Mouse (Mus musculus) G1E (cell line): ENCODE results near the gene Tpra1. TPM values are rescaled to one million over a fixed set of nuclear protein-coding genes. Genes with fewer than 3 reads are reported as not detected.

Source experiments
- ATAC-seq: 2 replicates; pipeline ENCODE4 v1.8.0; 2016; ENCODE audit warnings: mild to moderate bottlenecking; ENCODE audit not compliant: insufficient number of reproducible peaks, poor library complexity, low FRiP score, severe bottlenecking; ENCODE audit errors: extremely low read depth
- DNase-seq: peaks from one replicate; pipeline ENCODE4 v3.0.0; 2012; ENCODE audit warnings: low spot score
- H3K27me3 ChIP-seq: 2 replicates; pipeline ENCODE4 v1.6.1; 2012; ENCODE audit warnings: mild to moderate bottlenecking, low read length, inconsistent platforms; ENCODE audit not compliant: insufficient read depth
- H3K36me3 ChIP-seq: replicated peaks from 2 replicates; pipeline ENCODE3; 2012; ENCODE audit warnings: mild to moderate bottlenecking, inconsistent platforms
- H3K4me1 ChIP-seq: 2 replicates; pipeline ENCODE4 v1.6.1; 2012; ENCODE audit warnings: low read depth, low read length, inconsistent platforms, mixed read lengths; ENCODE audit not compliant: insufficient read depth
- H3K4me3 ChIP-seq: 2 replicates; pipeline ENCODE4 v1.5.1; 2012; ENCODE audit warnings: low read depth, mild to moderate bottlenecking, inconsistent platforms, low read length, moderate library complexity, mixed read lengths
- H3K9me3 ChIP-seq: replicated peaks from 2 replicates; pipeline ENCODE4 v1.6.1; 2012; ENCODE audit warnings: inconsistent platforms
- CTCF ChIP-seq: IDR thresholded peaks from 2 replicates; pipeline ENCODE4 v1.5.1; 2012; ENCODE audit warnings: low read depth, low read length, inconsistent platforms, mixed read lengths
- GATA1 ChIP-seq: IDR thresholded peaks from 2 replicates; pipeline ENCODE4 v1.6.1; 2012; ENCODE audit warnings: borderline replicate concordance, low read length, inconsistent platforms, mixed read lengths
- GATA2 ChIP-seq: IDR thresholded peaks from 2 replicates; pipeline ENCODE4 v1.6.1; 2012; ENCODE audit warnings: low read depth, low read length, inconsistent platforms, borderline replicate concordance
- POLR2AphosphoS5 ChIP-seq: IDR thresholded peaks from 2 replicates; pipeline ENCODE4 v1.6.1; 2012; ENCODE audit warnings: low read depth, low read length, inconsistent platforms; ENCODE audit not compliant: insufficient replicate concordance
- TAL1 ChIP-seq: conservative IDR thresholded peaks from 2 replicates; pipeline ENCODE4 v1.6.1; 2012; ENCODE audit warnings: low read depth, low read length, inconsistent platforms, mixed read lengths
- polyA plus RNA-seq: library from polyadenylated mRNA; stranded (reverse); fragments of >175 nt; gene quantifications from 2 replicates; pipeline ENCODE4 v1.2.3, GENCODE M21; 2012
- total RNA-seq, 2 experiments: library from RNA; stranded (forward) in 1 of 2; stranded (reverse) in 1 of 2; fragments of 200-1000 nt in 1 of 2; fragments of >200 nt in 1 of 2; fragmentation: Nextera tagmentation in 1 of 2; gene quantifications; 2 replicates each; pipeline ENCODE4 v1.2.3; 2014 to 2017

Gene Tpra1
- total and polyA plus RNA-seq, 3 experiments = 25.9 to 70.6 (median 30.5) TPM

DNA sequence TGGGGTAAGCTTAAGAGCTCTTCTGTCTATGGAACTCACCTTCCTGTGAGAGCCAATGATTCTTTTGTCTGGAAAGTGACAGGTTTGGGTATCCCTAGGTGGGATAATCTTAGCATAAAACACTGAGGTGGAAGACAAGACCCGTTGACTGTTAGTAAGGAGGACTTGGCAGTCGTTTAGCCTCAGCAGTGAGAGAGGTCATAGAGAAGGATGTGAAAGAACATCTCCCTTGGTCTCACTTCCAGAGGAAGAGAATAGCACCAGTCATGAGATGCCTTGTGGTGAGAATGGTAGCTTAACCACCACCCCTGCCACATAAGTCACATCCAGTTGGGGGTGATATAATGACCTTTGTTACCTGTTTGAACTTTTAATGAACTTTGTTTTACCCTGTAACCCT is 54.7 kb downstream of the Tpra1 start:
- Histone ChIP-seq H3K36me3 (no peaks in the 10 kb centered on the region), H3K4me1 (no peaks in the 10 kb centered on the region), H3K27me3 (peaks cover 35% of the 10 kb centered on the region), H3K9me3 (no peaks in the 10 kb centered on the region), H3K4me3 (no peak overlapping the region)
- TF ChIP-seq CTCF (no peak), POLR2AphosphoS5 (no peak), GATA2 (no peak), GATA1 (no peak), TAL1 (no peak)
- no peak for ATAC-seq
- no peak for DNase-seq

DNA sequence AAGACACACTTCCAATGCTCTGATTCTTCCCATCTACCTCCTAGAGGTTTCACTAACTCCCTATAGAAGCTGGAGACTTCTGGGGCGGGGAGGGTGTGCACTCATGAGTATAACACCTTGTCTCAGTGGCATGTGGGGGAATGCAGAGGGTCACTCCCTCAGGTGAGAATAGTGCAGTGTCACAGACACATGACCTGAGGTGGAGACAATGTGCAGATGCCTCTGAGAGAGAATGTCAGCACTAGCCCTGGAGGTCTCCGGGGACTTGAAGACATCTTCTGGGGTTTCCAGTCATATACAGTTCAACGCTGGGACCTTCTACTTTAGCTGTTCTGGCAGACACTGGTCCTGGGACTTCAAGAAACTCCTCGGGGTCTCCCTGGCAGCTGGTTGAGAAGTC is 55.3 kb downstream of the Tpra1 start:
- H3K9me3 ChIP-seq = no peaks in the 10 kb centered on the region
- no peak for ATAC-seq
- H3K36me3 ChIP-seq = no peaks in the 10 kb centered on the region
- H3K4me3 ChIP-seq = no peak overlapping the region
- no peak for DNase-seq
- H3K27me3 ChIP-seq = peaks cover 38% of the 10 kb centered on the region
- TF ChIP-seq GATA2 (no peak), POLR2AphosphoS5 (no peak), CTCF (no peak), GATA1 (no peak), TAL1 (no peak)
- no peaks in the 10 kb centered on the region for H3K4me1 ChIP-seq

GRCm38 (mm10) chr6:88957801-88958211 is 55.8 kb downstream of the Tpra1 start:
- DNase-seq = no peak
- no peak for ATAC-seq

GRCm38 (mm10) chr6:88958305-88958704 is 56.3 kb downstream of the Tpra1 start:
- peaks cover 38% of the 10 kb centered on the region for H3K27me3 ChIP-seq
- ATAC-seq = no peak
- DNase-seq = no peak
- no peaks in the 10 kb centered on the region for H3K36me3 ChIP-seq
- no peaks in the 10 kb centered on the region for H3K4me1 ChIP-seq
- TF ChIP-seq GATA2 = no peak
- no peak for TF ChIP-seq GATA1
- no peak for TF ChIP-seq POLR2AphosphoS5
- no peak for TF ChIP-seq CTCF
- TF ChIP-seq TAL1 = no peak
- no peaks in the 10 kb centered on the region for H3K9me3 ChIP-seq
- H3K4me3 ChIP-seq = no peak overlapping the region

More at GRCm38 (mm10) chr6:88957801-88958211, 55.8 kb downstream of the Tpra1 start:
- no peak for TF ChIP-seq GATA2
- no peak for TF ChIP-seq POLR2AphosphoS5
- no peak overlapping the region for H3K4me3 ChIP-seq
- H3K9me3 ChIP-seq = no peaks in the 10 kb centered on the region
- peaks cover 38% of the 10 kb centered on the region for H3K27me3 ChIP-seq
- no peaks in the 10 kb centered on the region for H3K36me3 ChIP-seq
- no peaks in the 10 kb centered on the region for H3K4me1 ChIP-seq

GRCm38 (mm10) chr6:88959834-88960233 is 57.8 kb downstream of the Tpra1 start:
- ATAC-seq = no peak
- H3K4me3 ChIP-seq = no peak overlapping the region
- TF ChIP-seq CTCF (no peak), GATA1 (no peak), POLR2AphosphoS5 (no peak), TAL1 (no peak), GATA2 (no peak)
- peaks cover 42% of the 10 kb centered on the region for H3K27me3 ChIP-seq
- H3K4me1 ChIP-seq = no peaks in the 10 kb centered on the region
- no peak for DNase-seq
- H3K9me3 ChIP-seq = no peaks in the 10 kb centered on the region
- no peaks in the 10 kb centered on the region for H3K36me3 ChIP-seq

DNA sequence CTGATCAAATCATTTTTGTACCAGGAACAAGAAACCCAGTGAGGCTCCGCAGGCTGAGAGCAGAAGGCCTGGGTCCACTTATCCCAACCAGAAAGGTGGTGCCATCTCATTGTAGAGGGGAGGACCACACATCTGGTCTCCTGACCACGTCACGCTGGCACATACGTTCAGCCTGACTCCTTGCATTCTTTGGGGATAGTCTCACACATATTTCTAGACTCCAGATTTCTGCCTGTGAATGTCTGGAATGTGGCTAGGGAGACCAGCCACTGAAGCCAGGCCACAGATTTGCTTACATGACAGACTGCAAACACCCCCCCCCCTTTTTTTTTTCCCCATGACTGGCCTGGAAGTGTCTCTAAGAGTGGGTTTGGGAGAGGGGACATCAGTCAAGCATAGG is 58.9 kb downstream of the Tpra1 start:
- ATAC-seq (no peak), DNase-seq (no peak)
- peaks cover 46% of the 10 kb centered on the region for H3K27me3 ChIP-seq
- no peaks in the 10 kb centered on the region for H3K9me3 ChIP-seq
- no peak for TF ChIP-seq GATA2
- TF ChIP-seq CTCF = no peak
- no peak for TF ChIP-seq TAL1
- no peak for TF ChIP-seq GATA1
- no peak for TF ChIP-seq POLR2AphosphoS5
- H3K36me3 ChIP-seq = no peaks in the 10 kb centered on the region
- no peaks in the 10 kb centered on the region for H3K4me1 ChIP-seq
- no peak overlapping the region for H3K4me3 ChIP-seq

Other genes with a start within 250 kb of the Tpra1 start
- 41.5 TPM in 1 of 2 replicates, not detected in the other for gene Mgll, start 177.8 kb upstream of the Tpra1 start, total RNA-seq (2014; fragmentation: Nextera tagmentation)
- 0.11 TPM in 1 of 2 replicates, not detected in the other for gene Mgll, start 177.8 kb upstream of the Tpra1 start, total RNA-seq (2017)
- gene Mgll, start 177.8 kb upstream of the Tpra1 start, polyA plus RNA-seq = 0.02 and 0.03 TPM in 2 replicates
- gene Abtb1, start 60.3 kb upstream of the Tpra1 start, total RNA-seq (2014; fragmentation: Nextera tagmentation) = 9.6 and 17.5 TPM in 2 replicates
- 40.3 and 50.3 TPM in 2 replicates for gene Abtb1, start 60.3 kb upstream of the Tpra1 start, total RNA-seq (2017)
- gene Abtb1, start 60.3 kb upstream of the Tpra1 start, polyA plus RNA-seq = 18.0 and 22.2 TPM in 2 replicates
- not detected in 2 replicates for gene Podxl2, start 27.2 kb upstream of the Tpra1 start, total RNA-seq (2014; fragmentation: Nextera tagmentation)
- 0.27 TPM in 1 of 2 replicates, not detected in the other for gene Podxl2, start 27.2 kb upstream of the Tpra1 start, total RNA-seq (2017)
- 0.19 TPM in 1 of 2 replicates, not detected in the other for gene Podxl2, start 27.2 kb upstream of the Tpra1 start, polyA plus RNA-seq
- gene Mcm2, start 3.5 kb upstream of the Tpra1 start, total RNA-seq (2014; fragmentation: Nextera tagmentation) = 146 and 149 TPM in 2 replicates
- gene Mcm2, start 3.5 kb upstream of the Tpra1 start, total RNA-seq (2017) = 171 and 181 TPM in 2 replicates
- 1,259 and 1,797 TPM in 2 replicates for gene Mcm2, start 3.5 kb upstream of the Tpra1 start, polyA plus RNA-seq